Mouse (Mus musculus): ENCODE measurements at regions not wholly inside any gene's neighbourhood (a gene's known extent, or its start where the extent isn't known, plus 50 kb on each side); places are given as distances from the start of the nearest gene placed in this dataset.

DNA sequence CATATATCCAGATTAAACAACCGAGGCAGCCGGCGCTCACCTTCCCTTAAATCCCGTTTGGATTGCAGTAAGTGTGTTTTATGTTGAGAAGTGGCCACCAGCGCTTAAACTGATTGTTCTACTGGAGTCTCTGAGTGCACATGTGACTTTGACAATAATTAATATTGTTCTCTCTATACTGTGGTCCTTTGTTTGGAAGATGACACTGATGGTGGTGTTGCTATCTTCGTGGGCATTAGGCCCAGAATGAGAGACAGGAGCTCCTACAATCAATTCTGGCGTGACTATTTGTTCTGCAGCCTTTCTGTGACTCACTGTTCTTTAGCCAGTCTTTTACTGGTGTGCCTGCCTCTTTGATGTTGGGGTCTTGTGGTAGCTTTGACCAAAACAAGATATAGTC, 240.1 kb upstream of the Zeb2 start:
- H3K27ac ChIP-seq (ENCODE audit: low read depth), result no peak overlapping the region
- H3K4me2 ChIP-seq (ENCODE audit: low read depth, low read length), result no peak overlapping the region
- H3K9me3 ChIP-seq (ENCODE audit: low read length), result no peaks in the 10 kb centered on the region
- no peak overlapping the region for H3K9ac ChIP-seq (replicated peaks)
- no peak overlapping the region for H3K4me3 ChIP-seq (ENCODE audit: low read depth, low read length)
- WGBS (ENCODE audit: insufficient replicate concordance), result 82% methylated on average over 7 of the region's 7 CpGs
- DNase-seq (no peak), ATAC-seq (no peak)
- no peaks in the 10 kb centered on the region for H3K27me3 ChIP-seq (ENCODE audit: insufficient read depth, low read length)
- TF ChIP-seq CTCF (IDR thresholded peaks at IDR 0.05; ENCODE audit: low read depth) (no peak), EP300 (IDR thresholded peaks at IDR 0.05; ENCODE audit: low read depth) (no peak)
- no peaks in the 10 kb centered on the region for H3K36me3 ChIP-seq (replicated peaks; ENCODE audit: insufficient read depth, low read length)
- no peaks in the 10 kb centered on the region for H3K4me1 ChIP-seq (ENCODE audit: insufficient read depth)

DNA sequence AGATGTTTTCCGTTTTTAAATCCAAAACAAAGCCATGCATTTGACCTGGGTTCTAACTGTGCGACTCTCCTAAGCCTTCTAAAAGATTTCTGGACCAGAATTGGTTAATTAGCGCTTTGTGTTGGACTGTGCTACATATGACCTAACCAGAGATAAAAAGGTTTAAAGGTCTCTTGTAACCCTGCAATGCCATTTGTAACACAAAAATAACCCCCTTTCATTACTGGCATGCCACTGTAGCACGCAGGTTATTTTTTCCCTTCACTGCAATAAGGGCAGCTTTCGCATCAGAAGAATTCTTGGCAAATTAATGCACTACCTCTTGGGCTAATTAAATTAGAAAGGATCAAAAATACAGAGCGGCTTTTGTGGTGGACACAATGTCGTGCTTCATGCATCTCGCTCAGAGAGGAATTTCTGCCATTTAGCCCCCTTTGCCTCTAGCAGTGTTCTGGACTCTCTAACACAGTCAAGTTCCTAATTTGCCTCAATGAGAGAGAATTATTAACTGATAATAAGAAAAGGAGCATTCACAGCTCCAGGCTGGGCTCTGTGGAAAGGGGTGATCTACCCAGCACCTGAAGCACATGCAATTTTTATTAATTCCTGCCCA, 239.5 kb upstream of the Zeb2 start:
- Histone ChIP-seq H3K27ac (ENCODE audit: low read depth) (no peak overlapping the region), H3K27me3 (ENCODE audit: insufficient read depth, low read length) (no peaks in the 10 kb centered on the region), H3K9ac (replicated peaks) (no peak overlapping the region), H3K9me3 (ENCODE audit: low read length) (no peaks in the 10 kb centered on the region), H3K36me3 (replicated peaks; ENCODE audit: insufficient read depth, low read length) (no peaks in the 10 kb centered on the region), H3K4me1 (ENCODE audit: insufficient read depth) (no peaks in the 10 kb centered on the region), H3K4me2 (ENCODE audit: low read depth, low read length) (no peak overlapping the region), H3K4me3 (ENCODE audit: low read depth, low read length) (no peak overlapping the region)
- WGBS (ENCODE audit: insufficient replicate concordance), result 87% methylated on average over 8 of the region's 8 CpGs
- ATAC-seq, result no peak
- TF ChIP-seq CTCF (IDR thresholded peaks at IDR 0.05; ENCODE audit: low read depth), result no peak
- TF ChIP-seq EP300 (IDR thresholded peaks at IDR 0.05; ENCODE audit: low read depth), result no peak
- DNase-seq, result no peak

DNA sequence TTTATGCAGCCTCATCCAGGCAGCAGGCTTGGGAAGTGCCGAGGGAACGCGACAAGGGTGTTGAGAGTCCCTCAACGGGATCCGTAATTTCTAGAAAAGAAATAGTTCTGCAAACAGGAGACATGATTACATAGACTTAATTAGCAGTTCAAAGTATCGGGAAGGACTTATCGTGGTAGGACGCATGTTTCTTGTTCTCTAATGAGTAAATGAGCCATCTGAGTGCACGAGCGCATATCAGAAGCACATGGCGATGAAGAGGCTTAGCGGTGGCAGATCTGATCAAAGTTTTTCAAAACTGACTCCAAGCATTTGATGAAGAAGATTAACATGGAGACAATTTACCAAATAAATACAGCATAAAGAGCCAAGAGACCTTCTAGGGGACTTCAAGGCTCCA, 238.8 kb upstream of the Zeb2 start:
- no peak overlapping the region for H3K27ac ChIP-seq (ENCODE audit: low read depth)
- no peak overlapping the region for H3K9ac ChIP-seq (replicated peaks)
- H3K4me1 ChIP-seq (ENCODE audit: insufficient read depth), result no peaks in the 10 kb centered on the region
- no peak overlapping the region for H3K4me2 ChIP-seq (ENCODE audit: low read depth, low read length)
- H3K36me3 ChIP-seq (replicated peaks; ENCODE audit: insufficient read depth, low read length), result no peaks in the 10 kb centered on the region
- no peaks in the 10 kb centered on the region for H3K9me3 ChIP-seq (ENCODE audit: low read length)
- TF ChIP-seq CTCF (IDR thresholded peaks at IDR 0.05; ENCODE audit: low read depth), result no peak
- H3K4me3 ChIP-seq (ENCODE audit: low read depth, low read length), result no peak overlapping the region
- H3K27me3 ChIP-seq (ENCODE audit: insufficient read depth, low read length), result no peaks in the 10 kb centered on the region
- DNase-seq (no peak), ATAC-seq (no peak)
- 94% methylated on average over 12 of the region's 12 CpGs for WGBS (ENCODE audit: insufficient replicate concordance)

DNA sequence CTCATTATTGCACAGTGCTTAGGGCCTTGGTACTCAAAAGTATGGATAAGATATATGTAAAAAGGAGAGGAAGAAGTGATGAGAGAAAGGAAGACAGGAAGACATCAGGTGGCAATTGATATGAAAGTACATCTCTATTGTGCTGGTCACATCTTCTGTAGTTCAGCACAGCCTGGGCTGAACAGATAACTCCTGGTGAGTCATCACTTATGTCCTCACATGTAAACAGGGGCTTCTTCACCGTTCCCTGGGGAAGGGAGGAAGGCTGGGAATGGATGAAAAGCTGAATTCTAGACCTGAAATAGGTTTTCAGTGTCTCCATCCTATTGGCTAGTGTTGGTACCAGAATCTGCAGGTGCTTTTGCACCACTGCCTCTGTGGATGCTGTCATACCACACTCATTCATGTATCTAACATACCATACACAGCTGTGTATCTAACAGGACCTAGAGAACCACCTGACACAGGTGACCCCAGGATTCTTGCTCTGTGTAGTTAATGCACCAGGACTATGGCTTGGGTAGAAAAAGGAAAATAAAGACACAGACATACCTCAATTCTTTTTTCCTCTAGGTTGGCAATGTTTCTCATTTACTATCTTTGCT, 234.4 kb upstream of the Zeb2 start:
- Histone ChIP-seq H3K4me2 (ENCODE audit: low read depth, low read length) (no peak overlapping the region), H3K27ac (ENCODE audit: low read depth) (no peak overlapping the region), H3K9ac (replicated peaks) (no peak overlapping the region), H3K9me3 (ENCODE audit: low read length) (no peaks in the 10 kb centered on the region), H3K4me3 (ENCODE audit: low read depth, low read length) (no peak overlapping the region), H3K4me1 (ENCODE audit: insufficient read depth) (no peaks in the 10 kb centered on the region), H3K27me3 (ENCODE audit: insufficient read depth, low read length) (no peaks in the 10 kb centered on the region), H3K36me3 (replicated peaks; ENCODE audit: insufficient read depth, low read length) (no peaks in the 10 kb centered on the region)
- 47% methylated on average over 1 of the region's 1 CpGs for WGBS (ENCODE audit: insufficient replicate concordance)
- DNase-seq (no peak), ATAC-seq (peak; percentile 66)
- TF ChIP-seq CTCF (IDR thresholded peaks at IDR 0.05; ENCODE audit: low read depth) (no peak), EP300 (IDR thresholded peaks at IDR 0.05; ENCODE audit: low read depth) (peak; percentile 59)

DNA sequence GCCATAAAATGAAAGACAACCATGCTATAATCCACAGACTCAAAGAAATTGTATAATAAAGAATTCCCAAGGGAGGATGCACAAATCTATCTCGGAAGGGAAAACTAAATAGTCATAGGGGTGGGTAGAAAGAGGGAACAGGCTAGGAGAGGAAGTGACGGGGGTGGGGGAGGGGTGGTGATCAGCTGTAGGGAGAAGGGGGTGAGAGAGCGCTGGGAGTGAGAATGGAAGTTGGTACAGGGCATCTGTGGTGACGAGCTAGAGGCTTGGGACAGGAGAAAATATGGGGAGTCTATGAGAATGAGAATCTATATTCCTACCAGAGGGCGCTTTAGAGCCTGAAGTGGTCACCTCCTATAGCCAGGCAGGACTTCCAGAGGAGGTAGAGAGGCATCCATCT, 229.2 kb upstream of the Zeb2 start:
- Histone ChIP-seq H3K4me1 (ENCODE audit: insufficient read depth) (no peaks in the 10 kb centered on the region), H3K27ac (ENCODE audit: low read depth) (no peak overlapping the region), H3K9ac (replicated peaks) (no peak overlapping the region), H3K36me3 (replicated peaks; ENCODE audit: insufficient read depth, low read length) (no peaks in the 10 kb centered on the region), H3K4me3 (ENCODE audit: low read depth, low read length) (no peak overlapping the region), H3K27me3 (ENCODE audit: insufficient read depth, low read length) (no peaks in the 10 kb centered on the region), H3K9me3 (ENCODE audit: low read length) (no peaks in the 10 kb centered on the region), H3K4me2 (ENCODE audit: low read depth, low read length) (no peak overlapping the region)
- ATAC-seq (no peak), DNase-seq (no peak)
- TF ChIP-seq EP300 (IDR thresholded peaks at IDR 0.05; ENCODE audit: low read depth), result no peak
- no peak for TF ChIP-seq CTCF (IDR thresholded peaks at IDR 0.05; ENCODE audit: low read depth)
- 60% methylated on average over 5 of the region's 5 CpGs for WGBS (ENCODE audit: insufficient replicate concordance)

DNA sequence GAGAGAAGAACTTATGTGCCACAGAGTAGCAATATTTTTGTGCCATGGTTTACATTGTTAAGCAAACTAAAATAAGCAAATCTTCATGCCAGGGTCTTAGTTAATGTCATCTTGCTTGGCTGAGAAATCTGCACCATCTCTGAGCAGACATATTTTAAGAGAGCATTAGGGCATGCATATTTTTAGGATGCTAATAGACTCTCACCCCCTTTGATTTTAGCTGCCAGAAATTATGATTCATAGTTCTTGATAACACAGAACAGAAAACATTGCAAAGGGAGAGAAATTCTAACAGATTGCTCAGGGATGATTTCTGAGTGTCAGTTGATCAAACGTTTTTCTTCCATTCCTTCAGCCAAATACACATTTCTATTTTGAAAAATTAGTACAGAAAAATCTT, 222.7 kb upstream of the Zeb2 start:
- Histone ChIP-seq H3K36me3 (replicated peaks; ENCODE audit: insufficient read depth, low read length) (no peaks in the 10 kb centered on the region), H3K4me2 (ENCODE audit: low read depth, low read length) (no peak overlapping the region), H3K4me3 (ENCODE audit: low read depth, low read length) (no peak overlapping the region), H3K27ac (ENCODE audit: low read depth) (no peak overlapping the region), H3K9ac (replicated peaks) (no peak overlapping the region), H3K9me3 (ENCODE audit: low read length) (no peaks in the 10 kb centered on the region; the same call in 1 of the 2 replicates), H3K27me3 (ENCODE audit: insufficient read depth, low read length) (no peaks in the 10 kb centered on the region), H3K4me1 (ENCODE audit: insufficient read depth) (no peaks in the 10 kb centered on the region)
- DNase-seq, result no peak
- no peak for ATAC-seq
- WGBS (ENCODE audit: insufficient replicate concordance), result 50% methylated on average over 1 of the region's 1 CpGs
- TF ChIP-seq CTCF (IDR thresholded peaks at IDR 0.05; ENCODE audit: low read depth), result no peak

DNA sequence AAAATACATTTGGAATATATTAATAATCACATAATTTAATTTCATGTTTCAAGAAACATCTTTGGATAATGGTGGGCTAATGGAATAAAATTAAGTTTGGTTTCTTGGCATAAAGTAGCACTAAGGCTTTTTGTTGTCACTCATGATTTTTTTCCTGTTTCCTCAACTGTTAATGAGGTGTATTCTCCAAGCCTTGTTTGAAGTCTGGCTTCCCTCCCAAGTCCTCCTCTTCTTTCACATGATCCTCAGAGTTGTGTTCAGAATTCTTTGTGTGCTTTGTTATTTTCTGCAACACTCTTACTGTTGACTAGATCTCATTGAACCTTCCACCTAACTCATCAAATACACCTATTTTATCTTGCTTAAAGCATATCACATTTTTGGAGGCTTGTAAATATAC, 221.6 kb upstream of the Zeb2 start:
- TF ChIP-seq EP300 (IDR thresholded peaks at IDR 0.05; ENCODE audit: low read depth) (no peak), CTCF (IDR thresholded peaks at IDR 0.05; ENCODE audit: low read depth) (no peak)
- no peak for DNase-seq
- no peaks in the 10 kb centered on the region for H3K27me3 ChIP-seq (ENCODE audit: insufficient read depth, low read length)
- no peaks in the 10 kb centered on the region for H3K36me3 ChIP-seq (replicated peaks; ENCODE audit: insufficient read depth, low read length)
- no peak overlapping the region for H3K4me2 ChIP-seq (ENCODE audit: low read depth, low read length)
- no peak overlapping the region for H3K4me3 ChIP-seq (ENCODE audit: low read depth, low read length)
- H3K9me3 ChIP-seq (ENCODE audit: low read length), result no peaks in the 10 kb centered on the region; the same call in 1 of the 2 replicates
- H3K27ac ChIP-seq (ENCODE audit: low read depth), result no peak overlapping the region
- H3K9ac ChIP-seq (replicated peaks), result no peak overlapping the region
- no peaks in the 10 kb centered on the region for H3K4me1 ChIP-seq (ENCODE audit: insufficient read depth)
- no peak for ATAC-seq
